Mouse (Mus musculus) gastrocnemius, adult 2 months (tissue): ENCODE data around the gene Dcun1d4. TPM values are rescaled to one million over a fixed set of nuclear protein-coding genes. Genes with fewer than 3 reads are reported as not detected.

Experiments
- DNase-seq: peaks from one replicate; pipeline ENCODE4 v3.0.0; 2022
- H3K27ac ChIP-seq: fragments of 200-600 bp; 2 replicates; pipeline ENCODE4 v1.8.1; 2022; ENCODE audit warnings: mild to moderate bottlenecking
- H3K4me3 ChIP-seq: fragments of 200-600 bp; 2 replicates; pipeline ENCODE4 v1.8.1; 2022; ENCODE audit warnings: mild to moderate bottlenecking, moderate library complexity
- CTCF ChIP-seq: fragments of 200-600 bp; IDR thresholded peaks from 2 replicates; pipeline ENCODE4 v1.8.1; 2022; ENCODE audit warnings: antibody characterized with exemption, mild to moderate bottlenecking, moderate library complexity
- intact Hi-C: fragments of 180-260 bp; cut with DNase I; formaldehyde crosslinking; loops from one replicate; pipeline ENCODE4 v1.15.1; 2025
- total RNA-seq, 2 experiments: library from RNA; stranded (reverse); gene quantifications; 2 replicates each; pipeline ENCODE4 v1.2.3; 2021

Dcun1d4 gene
- total RNA-seq, 2 experiments from 2014 or later = 10.5 to 12.2 TPM

DNA sequence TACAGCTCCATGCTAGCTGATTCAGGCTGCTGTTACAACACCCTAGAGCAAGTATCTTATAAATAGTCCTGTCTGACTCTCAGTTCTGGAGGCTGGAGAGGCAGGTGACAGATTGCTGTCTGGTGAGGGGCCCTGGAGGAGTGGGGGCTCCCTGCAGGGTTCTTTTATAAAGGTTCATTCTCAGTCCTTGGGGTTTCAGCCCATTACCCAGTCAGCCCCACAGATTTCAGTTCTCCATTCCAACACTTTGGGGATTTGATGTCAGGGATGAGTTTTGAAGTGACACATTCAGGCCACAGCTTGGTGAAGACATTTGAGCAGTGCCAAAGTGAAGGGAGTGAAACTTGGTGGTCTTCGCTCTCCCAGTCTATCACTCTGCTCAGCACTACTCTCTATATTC is 31.4 kb downstream of the Dcun1d4 start:
- no peak overlapping the region for H3K4me3 ChIP-seq
- intact Hi-C loops = no loop called here
- H3K27ac ChIP-seq = no peak overlapping the region
- no peak for TF ChIP-seq CTCF
- DNase-seq = no peak

DNA sequence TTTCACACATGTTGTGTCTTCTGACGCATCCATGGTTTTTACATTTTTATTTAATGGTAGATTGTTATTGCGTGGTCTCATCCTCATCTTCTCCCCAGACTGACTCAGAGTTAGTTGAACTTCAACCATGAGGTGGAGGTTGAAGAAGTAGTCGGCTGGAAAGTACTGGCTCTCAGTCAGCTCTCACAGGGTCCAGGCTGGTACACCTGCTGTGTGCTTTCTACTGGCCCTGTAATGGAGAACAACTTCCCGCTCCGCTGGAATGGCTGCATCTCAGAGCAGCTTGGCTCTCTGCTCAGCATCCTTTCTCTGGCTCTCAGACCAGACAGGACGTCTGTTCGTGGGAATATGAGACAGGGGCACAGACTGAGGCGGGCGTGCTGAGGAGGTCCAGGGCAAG is 31.9 kb downstream of the Dcun1d4 start:
- Histone ChIP-seq H3K4me3 (no peak overlapping the region), H3K27ac (no peak overlapping the region)
- no peak for DNase-seq
- no peak for TF ChIP-seq CTCF
- intact Hi-C loops = no loop called here

DNA sequence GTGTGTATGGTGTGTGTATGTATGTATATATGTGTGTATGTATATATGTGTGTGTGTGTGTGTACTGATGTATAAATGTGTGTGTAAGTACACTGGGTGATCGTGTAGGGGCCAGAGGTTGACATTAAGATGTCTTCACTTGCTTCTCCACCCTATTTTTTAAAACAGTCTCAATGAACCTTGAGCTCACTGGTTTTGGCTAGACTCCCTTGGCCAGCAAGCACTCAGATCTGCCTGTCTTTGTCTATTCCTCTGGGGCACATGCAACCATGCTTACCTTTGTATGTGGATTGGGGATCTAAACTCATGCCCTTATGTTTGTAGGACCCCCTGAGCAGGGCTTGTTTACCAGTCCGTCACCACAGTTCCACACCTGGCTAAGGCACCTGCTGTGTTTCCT is 33.4 kb downstream of the Dcun1d4 start:
- no peak for DNase-seq
- Histone ChIP-seq H3K27ac (no peak overlapping the region), H3K4me3 (no peak overlapping the region)
- TF ChIP-seq CTCF = no peak
- intact Hi-C loops = no loop called here

DNA sequence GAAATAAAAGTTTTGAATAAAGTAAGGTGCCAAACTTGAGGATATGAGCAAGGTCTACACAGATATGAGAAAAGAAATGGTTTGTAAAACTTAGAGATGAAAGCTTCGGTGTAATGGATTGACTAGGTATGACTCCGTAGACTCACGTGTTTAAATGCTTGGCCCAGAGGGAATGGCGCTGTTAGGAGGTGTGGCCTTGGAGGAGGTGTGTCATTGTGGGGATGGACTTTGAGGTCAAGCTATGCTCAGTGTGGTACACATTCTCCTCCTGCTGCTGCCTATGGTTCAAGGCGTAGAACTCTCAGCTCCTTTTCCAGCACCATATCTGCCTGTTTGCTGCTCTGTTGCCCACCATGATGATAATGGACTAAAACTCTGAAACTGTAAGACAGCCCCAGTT is 36.5 kb downstream of the Dcun1d4 start:
- H3K27ac ChIP-seq = no peak overlapping the region
- TF ChIP-seq CTCF = no peak
- intact Hi-C loops = no loop called here

DNA sequence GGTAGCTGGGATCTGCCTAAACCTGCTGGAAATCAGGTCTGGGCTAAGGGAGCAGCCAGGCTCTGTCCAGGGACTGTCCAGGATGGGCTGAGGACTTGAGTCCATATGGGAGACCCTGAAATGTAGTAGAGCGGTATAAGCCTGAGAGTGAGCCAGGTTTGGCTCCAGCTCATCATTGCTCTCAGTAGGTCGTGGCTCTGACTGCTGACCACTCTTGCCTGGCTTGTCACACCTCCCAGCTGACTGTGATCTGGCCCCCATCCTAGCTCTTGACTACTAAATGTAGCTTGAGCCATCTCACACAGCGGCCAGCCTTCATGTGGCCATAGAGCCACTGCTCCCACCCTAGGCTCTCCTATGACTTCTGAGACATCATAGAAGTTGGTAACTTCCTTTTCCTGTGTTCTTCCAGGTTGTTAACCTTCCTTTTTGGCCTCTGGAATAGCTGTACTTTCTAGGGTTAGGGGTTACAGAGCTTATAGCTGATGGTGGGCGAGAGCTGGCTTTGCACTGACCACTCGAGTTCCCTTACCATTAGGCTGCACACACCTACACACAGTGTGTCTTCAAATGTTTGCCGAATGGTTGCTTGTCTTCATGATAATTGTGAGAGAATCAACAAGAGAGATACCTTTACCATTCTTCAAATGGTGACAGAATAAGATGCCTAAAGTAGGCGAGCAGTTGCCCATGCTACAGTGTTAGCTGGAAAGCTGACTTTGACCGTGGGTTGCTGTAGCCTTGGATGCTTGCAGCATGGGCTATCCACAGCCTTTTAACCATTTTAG is 37.8 kb downstream of the Dcun1d4 start:
- TF ChIP-seq CTCF = no peak
- DNase-seq = peak; percentile 35
- Histone ChIP-seq H3K4me3 (no peak overlapping the region), H3K27ac (no peak overlapping the region)
- intact Hi-C loops = no loop called here

More for the DNA sequence above, 36.5 kb downstream of the Dcun1d4 start:
- H3K4me3 ChIP-seq = no peak overlapping the region
- DNase-seq = no peak

DNA sequence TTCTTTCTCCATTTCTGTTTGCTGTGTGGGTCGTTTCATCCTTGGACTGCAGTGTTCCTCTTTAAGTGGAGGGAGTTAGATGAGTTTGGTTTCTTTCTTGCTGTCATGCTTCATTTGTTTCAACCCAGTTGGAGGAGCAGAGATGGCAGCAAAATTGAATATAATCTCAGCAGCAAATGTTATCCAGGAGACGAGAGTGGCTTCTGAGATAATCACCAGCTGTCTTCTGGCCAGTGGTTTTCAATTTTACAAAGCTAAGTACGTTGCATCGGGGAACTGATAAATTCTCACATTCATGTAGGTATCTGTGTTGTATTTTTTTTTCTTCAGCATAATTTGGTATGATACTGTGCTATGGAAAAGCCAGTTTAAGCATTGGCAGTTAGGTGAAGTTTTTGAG is 40.0 kb downstream of the Dcun1d4 start:
- H3K27ac ChIP-seq = no peak overlapping the region
- no peak overlapping the region for H3K4me3 ChIP-seq
- DNase-seq = no peak
- intact Hi-C loops = no loop called here
- TF ChIP-seq CTCF = no peak

DNA sequence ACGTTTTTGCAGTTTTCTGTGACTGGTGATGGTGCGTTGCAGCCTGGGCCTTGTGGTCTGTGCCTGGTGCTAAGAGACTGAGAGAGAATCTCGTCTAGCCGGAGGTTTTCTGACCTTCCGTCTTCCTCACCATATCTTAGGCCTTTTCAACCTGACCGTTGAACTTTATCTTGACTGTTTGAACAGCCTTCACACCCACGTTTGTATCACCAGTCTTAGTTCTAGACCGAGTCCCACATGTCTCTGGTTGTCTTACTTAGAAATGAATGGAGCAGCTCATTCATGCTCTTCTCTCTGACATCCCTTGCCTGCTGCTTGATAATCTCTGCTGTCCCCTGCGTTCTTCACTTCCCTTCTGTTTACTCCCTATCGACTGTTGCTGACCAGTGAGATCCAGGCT is 42.4 kb downstream of the Dcun1d4 start:
- Histone ChIP-seq H3K27ac (no peak overlapping the region), H3K4me3 (no peak overlapping the region)
- intact Hi-C loops = no loop called here
- no peak for DNase-seq
- no peak for TF ChIP-seq CTCF

DNA sequence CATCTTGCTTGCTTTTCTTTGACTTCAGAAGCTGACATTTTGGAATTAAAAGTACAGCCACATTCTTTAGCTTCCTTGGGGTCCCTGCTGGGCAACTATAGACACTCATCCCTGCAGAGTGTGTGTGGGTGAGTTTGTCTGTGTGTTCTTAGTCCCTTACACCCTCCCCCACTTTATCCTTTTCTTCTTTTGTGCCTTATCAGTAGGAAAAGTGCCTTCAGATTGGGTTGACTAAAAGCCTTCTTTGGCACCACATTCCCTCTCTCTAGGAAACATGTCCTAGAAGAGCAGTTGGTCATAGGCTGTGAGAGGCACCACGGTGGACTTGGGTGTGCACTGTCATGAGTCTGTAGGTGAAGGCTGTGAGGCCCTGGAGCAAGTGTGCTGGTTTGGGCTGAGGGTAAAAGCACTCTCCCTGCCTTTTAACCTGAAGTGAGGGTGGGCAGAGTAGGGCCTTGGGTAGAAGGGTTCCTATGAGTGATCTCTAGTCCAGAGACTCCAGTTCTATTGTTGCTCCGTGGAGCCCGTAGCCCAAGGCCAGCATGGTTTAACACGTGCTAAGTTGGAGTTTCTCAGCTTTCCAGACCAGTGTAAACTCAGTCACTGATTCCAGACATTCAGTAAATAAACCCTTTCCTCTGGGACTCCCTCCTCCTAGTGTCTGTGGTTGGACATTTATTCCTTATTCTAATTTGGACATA is 43.6 kb downstream of the Dcun1d4 start:
- no peak for DNase-seq
- TF ChIP-seq CTCF = no peak
- intact Hi-C loops = no loop called here
- no peak overlapping the region for H3K4me3 ChIP-seq
- H3K27ac ChIP-seq = no peak overlapping the region

DNA sequence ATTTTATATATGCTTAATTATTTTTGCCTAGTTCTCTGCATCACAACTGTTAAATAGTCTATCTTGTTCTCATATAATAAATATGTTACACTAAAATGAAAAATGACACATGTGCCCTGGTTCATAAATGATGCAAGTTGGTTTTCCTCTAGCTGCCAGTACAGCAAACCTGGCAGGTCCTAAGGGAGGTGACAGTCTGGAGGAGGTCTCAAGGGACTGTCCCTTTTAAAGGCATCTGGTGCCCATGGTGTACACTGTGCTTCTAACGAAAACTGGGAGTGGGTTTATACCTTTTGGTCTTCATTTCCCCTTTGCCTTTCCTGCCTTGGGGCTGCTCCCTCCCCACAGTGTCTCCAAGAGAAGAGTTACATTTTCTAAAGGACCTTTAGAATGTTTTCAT is 51.4 kb downstream of the Dcun1d4 start:
- intact Hi-C loops = no loop called here
- Histone ChIP-seq H3K4me3 (no peak overlapping the region), H3K27ac (no peak overlapping the region)
- DNase-seq = no peak
- TF ChIP-seq CTCF = no peak

DNA sequence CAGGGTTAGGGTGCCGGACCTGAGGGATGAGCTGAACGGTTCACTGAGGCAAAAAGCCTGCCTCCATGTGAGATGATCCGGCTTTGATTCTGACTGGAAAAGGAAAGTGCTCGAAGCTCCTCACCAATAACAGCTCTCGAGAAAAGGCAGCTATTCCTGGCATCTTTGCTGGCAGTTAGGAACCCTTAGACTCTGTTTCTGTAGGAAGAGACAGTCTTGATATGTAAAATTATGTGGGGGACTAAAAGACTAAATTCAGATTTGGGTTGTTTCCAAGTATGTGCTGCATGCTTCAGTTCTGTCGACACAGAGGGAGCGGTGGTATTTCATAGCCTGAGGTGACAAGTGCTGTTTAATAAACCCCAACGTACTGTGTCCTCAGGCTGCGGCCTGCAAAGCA is 52.1 kb downstream of the Dcun1d4 start:
- no peak for DNase-seq
- TF ChIP-seq CTCF = no peak
- no peak overlapping the region for H3K4me3 ChIP-seq
- intact Hi-C loops = no loop called here
- H3K27ac ChIP-seq = no peak overlapping the region

DNA sequence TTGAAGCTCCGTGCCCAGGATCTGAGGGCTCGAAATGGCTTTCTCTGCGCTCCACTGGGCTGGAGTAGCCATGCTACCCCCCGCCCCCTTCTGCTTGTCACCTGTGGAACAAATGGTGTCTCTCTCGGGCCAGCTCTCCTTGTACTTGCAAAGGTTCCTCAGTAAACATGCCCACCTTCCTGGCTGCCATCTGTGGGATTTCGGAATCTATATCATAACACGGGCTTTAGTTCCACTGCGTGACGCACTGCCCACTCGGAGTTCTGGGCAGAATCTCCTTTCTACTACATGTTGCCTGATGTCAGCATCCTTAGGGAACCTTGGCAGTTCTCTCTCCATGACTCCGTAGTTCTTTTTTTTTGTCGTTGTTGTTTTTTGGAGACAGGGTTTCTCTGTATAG is 56.9 kb downstream of the Dcun1d4 start:
- intact Hi-C loops = loop anchor here (5.0 kb wide), 1 partner anchor 100 kb away; no protein-coding TSS in a partner anchor
- no peak for DNase-seq
- Histone ChIP-seq H3K4me3 (no peak overlapping the region), H3K27ac (no peak overlapping the region)
- TF ChIP-seq CTCF = no peak

DNA sequence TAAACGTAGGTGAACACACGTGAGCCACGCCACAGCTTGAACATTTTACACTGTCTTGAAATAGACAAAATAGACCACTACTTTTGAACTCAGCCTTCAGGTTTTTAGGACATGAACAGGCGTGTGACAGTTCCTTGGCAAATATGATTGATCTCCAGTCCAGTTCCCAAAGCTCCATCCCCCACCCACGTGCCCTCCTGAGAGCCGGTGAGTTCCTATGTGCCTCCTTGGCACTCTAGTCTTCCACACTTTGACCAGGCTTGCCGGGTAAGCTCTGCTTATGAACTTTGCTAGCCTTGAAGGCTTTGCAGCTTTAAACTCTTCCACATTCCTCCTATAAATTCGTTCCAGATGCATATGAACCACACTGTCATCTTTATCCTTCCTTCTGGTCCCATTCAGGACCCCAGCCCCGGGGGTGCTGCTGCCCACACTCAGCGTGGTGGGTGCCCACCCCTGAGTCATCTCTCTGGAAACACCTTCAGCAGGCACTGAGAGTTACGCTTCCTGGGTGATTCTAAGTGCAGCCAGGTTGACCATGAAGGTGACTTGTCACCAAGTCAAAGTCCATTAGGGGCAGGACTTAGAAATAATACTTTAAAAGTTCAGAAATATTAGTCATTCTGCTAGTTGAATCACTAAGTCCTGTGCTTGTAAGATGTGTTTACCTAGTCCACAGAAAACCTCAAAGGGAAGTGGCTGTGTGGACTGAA is 57.9 kb downstream of the Dcun1d4 start:
- no peak overlapping the region for H3K27ac ChIP-seq
- no peak for TF ChIP-seq CTCF
- H3K4me3 ChIP-seq = no peak overlapping the region
- intact Hi-C loops = loop anchor here (5.0 kb wide), 1 partner anchor 99 kb away; no protein-coding TSS in a partner anchor
- DNase-seq = no peak
